Mouse (Mus musculus) liver, adult 2 months (tissue): ENCODE results near the gene Ypel5. TPM values are rescaled to one million over a fixed set of nuclear protein-coding genes. Genes with fewer than 3 reads are reported as not detected.

Source experiments
- DNase-seq: peaks from one replicate; pipeline ENCODE4 v3.0.0-alpha.2; 2011; ENCODE audit warnings: low read depth, low spot score; ENCODE audit errors: extremely low read depth
- H3K27ac ChIP-seq: fragments of 200-500 bp; replicated peaks from 2 replicates; pipeline ENCODE4 v1.5.1; 2012; ENCODE audit warnings: low read depth, mild to moderate bottlenecking, control low read depth, inconsistent platforms, low read length; ENCODE audit not compliant: insufficient read depth
- H3K27me3 ChIP-seq: fragments of 200-500 bp; 2 replicates; pipeline ENCODE4 v1.6.1; 2012; ENCODE audit warnings: mild to moderate bottlenecking, moderate library complexity, low read length, inconsistent platforms; ENCODE audit not compliant: control insufficient read depth, insufficient read depth
- H3K36me3 ChIP-seq: fragments of 200-500 bp; 2 replicates; pipeline ENCODE4 v1.6.1; 2012; ENCODE audit warnings: low read length, inconsistent platforms; ENCODE audit not compliant: control insufficient read depth, insufficient read depth
- H3K4me1 ChIP-seq: fragments of 200-500 bp; 2 replicates; pipeline ENCODE4 v1.6.1; 2011; ENCODE audit warnings: low read length; ENCODE audit not compliant: control insufficient read depth, insufficient read depth
- H3K4me3 ChIP-seq: fragments of 200-500 bp; 2 replicates; pipeline ENCODE4 v1.5.1; 2011; ENCODE audit warnings: low read depth, mild to moderate bottlenecking, control low read depth, low read length, moderate library complexity; ENCODE audit not compliant: insufficient read depth
- H3K79me2 ChIP-seq: fragments of 200-500 bp; 2 replicates; pipeline ENCODE4 v1.6.1; 2012; ENCODE audit warnings: inconsistent platforms, mild to moderate bottlenecking, low read length, moderate library complexity; ENCODE audit not compliant: control insufficient read depth, insufficient read depth
- H3K9ac ChIP-seq: fragments of 200-500 bp; 2 replicates; pipeline ENCODE4 v1.6.1; 2012; ENCODE audit warnings: low read depth, mild to moderate bottlenecking, control low read depth, inconsistent platforms, low read length
- CTCF ChIP-seq: fragments of 200-500 bp; IDR thresholded peaks from 2 replicates; pipeline ENCODE4 v1.5.1; 2011; ENCODE audit warnings: low read depth, low read length, control low read depth
- POLR2A ChIP-seq: fragments of 200-500 bp; IDR thresholded peaks from 2 replicates; pipeline ENCODE4 v1.6.1; 2011; ENCODE audit warnings: low read length, control low read depth; ENCODE audit not compliant: insufficient read depth; ENCODE audit errors: extremely low read depth
- WGBS: fragments of 180-500 bp; shearing (Covaris S2); methylation state at CpG from one replicate; pipeline ENCODE4 v1.1.7; 2018; 5-methylcytosine and 5-hydroxymethylcytosine counted together
- polyA plus RNA-seq: library from polyadenylated mRNA; depleted of rRNA; stranded (reverse); fragments of >200 nt; gene quantifications from 2 replicates; pipeline ENCODE4 v1.2.3, GENCODE M21; 2012
- total RNA-seq: library from RNA; depleted of rRNA; stranded (reverse); fragments of >200 nt; gene quantifications from 2 replicates; pipeline ENCODE4 v1.2.3, GENCODE M21; 2014

Gene Ypel5
- total and polyA plus RNA-seq, 2 experiments, result 16.4 to 52.8 TPM

GRCm38 (mm10) chr17:72880156-72880555 is 43.9 kb downstream of the Ypel5 start:
- H3K36me3 ChIP-seq, result no peaks in the 10 kb centered on the region
- 68% methylated on average over 3 of the region's 3 CpGs for WGBS
- no peak overlapping the region for H3K27ac ChIP-seq
- no peaks in the 10 kb centered on the region for H3K4me1 ChIP-seq
- H3K79me2 ChIP-seq, result no peaks in the 10 kb centered on the region
- no peak for TF ChIP-seq CTCF
- no peak for TF ChIP-seq POLR2A
- no peak overlapping the region for H3K4me3 ChIP-seq
- peaks cover 4% of the 10 kb centered on the region; the same call in 1 of the 2 replicates for H3K27me3 ChIP-seq
- H3K9ac ChIP-seq, result no peak overlapping the region
- no peak for DNase-seq

GRCm38 (mm10) chr17:72881051-72881450 is 44.8 kb downstream of the Ypel5 start:
- Histone ChIP-seq H3K79me2 (no peaks in the 10 kb centered on the region), H3K9ac (no peak overlapping the region), H3K4me3 (no peak overlapping the region), H3K36me3 (no peaks in the 10 kb centered on the region), H3K27me3 (no peaks in the 10 kb centered on the region), H3K27ac (no peak overlapping the region), H3K4me1 (no peaks in the 10 kb centered on the region)
- DNase-seq, result no peak
- TF ChIP-seq POLR2A (no peak), CTCF (no peak)
- 82% methylated on average over 3 of the region's 3 CpGs for WGBS

DNA sequence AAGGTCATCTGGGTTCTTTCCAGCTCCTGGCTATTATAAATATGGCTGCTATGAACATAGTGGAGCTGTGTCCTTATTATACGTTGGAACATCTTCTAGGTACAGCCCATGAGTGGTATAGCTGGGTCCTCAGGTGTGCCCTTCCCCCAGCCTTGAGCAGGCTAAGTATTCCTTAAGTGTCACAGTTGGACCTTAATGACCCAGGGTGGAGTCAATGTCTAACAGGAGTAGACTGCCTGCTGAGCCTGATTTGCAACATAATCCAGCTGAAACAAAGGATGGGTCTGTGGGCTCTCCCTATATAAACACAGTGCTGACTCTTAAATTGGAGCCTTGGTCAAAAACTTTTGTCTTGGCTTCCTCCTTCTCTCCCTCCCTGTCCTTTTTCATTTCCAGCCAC is 45.6 kb downstream of the Ypel5 start:
- Histone ChIP-seq H3K4me3 (no peak overlapping the region), H3K4me1 (no peaks in the 10 kb centered on the region), H3K9ac (no peak overlapping the region), H3K79me2 (no peaks in the 10 kb centered on the region), H3K27ac (no peak overlapping the region), H3K27me3 (no peaks in the 10 kb centered on the region), H3K36me3 (no peaks in the 10 kb centered on the region)
- no peak for DNase-seq
- WGBS, result 68% methylated on average over 1 of the region's 1 CpGs
- TF ChIP-seq POLR2A, result no peak
- TF ChIP-seq CTCF, result no peak

DNA sequence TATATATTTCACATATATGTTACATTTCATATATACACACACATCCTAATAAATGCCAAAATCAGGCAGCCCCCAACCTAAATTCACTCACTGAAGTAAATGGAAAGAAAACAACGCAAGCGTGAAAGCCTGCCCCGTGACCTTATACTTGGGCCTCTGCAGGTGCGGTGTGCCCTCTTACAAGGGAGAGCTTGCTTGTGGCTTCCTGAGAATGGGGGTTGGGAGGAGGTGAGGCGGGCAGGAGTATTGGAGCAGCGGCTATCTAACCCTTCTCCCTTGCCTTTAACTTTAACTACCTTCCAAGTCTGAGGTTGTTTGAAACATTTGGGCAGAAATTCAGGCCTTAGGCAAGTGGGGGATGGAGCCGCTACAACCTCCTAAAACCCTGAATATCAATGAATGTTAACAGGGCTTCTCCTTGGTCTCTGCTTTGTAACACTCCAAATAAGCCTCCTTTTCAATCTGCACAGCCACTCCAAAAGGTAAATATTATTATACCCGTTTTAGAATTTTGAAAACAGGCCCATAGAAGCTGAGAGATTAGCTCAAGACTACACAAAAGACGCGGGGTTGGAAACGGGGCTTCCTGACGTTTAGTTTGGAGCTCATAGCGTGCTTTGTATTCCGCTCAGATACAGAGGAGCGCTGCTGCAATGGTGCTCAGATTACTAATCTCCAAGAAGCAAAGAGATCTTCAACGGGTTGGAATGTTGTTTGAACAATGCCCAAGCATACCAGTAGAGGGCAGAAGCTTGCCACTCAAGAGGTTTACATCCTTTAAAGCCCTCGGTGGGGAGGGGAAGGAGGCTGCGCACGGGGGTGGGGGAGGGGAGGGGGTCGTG is 53.5 kb downstream of the Ypel5 start:
- H3K4me3 ChIP-seq, result no peak overlapping the region
- no peaks in the 10 kb centered on the region for H3K4me1 ChIP-seq
- no peak overlapping the region for H3K9ac ChIP-seq
- no peaks in the 10 kb centered on the region for H3K79me2 ChIP-seq
- peak; percentile 74 for DNase-seq
- peak; percentile 56 for TF ChIP-seq CTCF
- no peak for TF ChIP-seq POLR2A
- H3K36me3 ChIP-seq, result no peaks in the 10 kb centered on the region
- no peak overlapping the region for H3K27ac ChIP-seq
- WGBS, result 30% methylated on average over 20 of the region's 20 CpGs
- H3K27me3 ChIP-seq, result no peaks in the 10 kb centered on the region

DNA sequence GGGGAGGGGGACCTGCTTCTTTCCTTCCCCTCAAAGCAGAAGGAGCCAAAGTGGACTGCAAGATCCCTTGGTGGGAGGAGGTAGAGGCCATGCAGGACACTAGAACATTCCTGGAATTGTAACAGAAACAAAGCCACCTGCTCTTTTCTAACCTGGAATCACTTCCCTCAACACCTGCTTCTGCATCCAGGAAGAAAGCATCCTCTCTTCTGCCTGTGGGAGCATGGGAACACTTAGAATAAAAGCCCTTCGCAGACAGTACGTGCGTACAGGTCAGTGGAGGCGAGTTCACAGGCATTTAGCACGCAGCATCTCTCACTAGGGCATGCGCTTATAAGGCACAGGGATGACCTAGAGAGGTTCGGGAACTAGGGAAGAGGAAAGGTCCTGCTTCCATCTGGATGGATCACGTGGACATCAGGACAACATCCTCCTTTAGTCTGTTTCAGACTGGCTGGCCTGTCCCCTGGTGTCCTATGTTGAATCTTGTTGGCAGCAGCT is 54.2 kb downstream of the Ypel5 start:
- H3K4me1 ChIP-seq, result no peaks in the 10 kb centered on the region
- no peak overlapping the region for H3K4me3 ChIP-seq
- TF ChIP-seq CTCF, result no peak
- no peak for TF ChIP-seq POLR2A
- H3K9ac ChIP-seq, result no peak overlapping the region
- 70% methylated on average over 8 of the region's 8 CpGs for WGBS
- H3K27ac ChIP-seq, result no peak overlapping the region
- H3K27me3 ChIP-seq, result no peaks in the 10 kb centered on the region
- H3K79me2 ChIP-seq, result no peaks in the 10 kb centered on the region
- no peaks in the 10 kb centered on the region for H3K36me3 ChIP-seq
- no peak for DNase-seq

GRCm38 (mm10) chr17:72891556-72891955 is 55.3 kb downstream of the Ypel5 start:
- Histone ChIP-seq H3K27me3 (no peaks in the 10 kb centered on the region), H3K9ac (no peak overlapping the region), H3K79me2 (no peaks in the 10 kb centered on the region), H3K36me3 (no peaks in the 10 kb centered on the region), H3K4me1 (no peaks in the 10 kb centered on the region; the same call in 1 of the 2 replicates), H3K27ac (no peak overlapping the region), H3K4me3 (no peak overlapping the region)
- no peak for DNase-seq
- 85% methylated on average over 6 of the region's 6 CpGs for WGBS
- TF ChIP-seq POLR2A (no peak), CTCF (no peak)
